8 mouse cellular contexts compared by ENCODE assay signal in the genomic region with DNA sequence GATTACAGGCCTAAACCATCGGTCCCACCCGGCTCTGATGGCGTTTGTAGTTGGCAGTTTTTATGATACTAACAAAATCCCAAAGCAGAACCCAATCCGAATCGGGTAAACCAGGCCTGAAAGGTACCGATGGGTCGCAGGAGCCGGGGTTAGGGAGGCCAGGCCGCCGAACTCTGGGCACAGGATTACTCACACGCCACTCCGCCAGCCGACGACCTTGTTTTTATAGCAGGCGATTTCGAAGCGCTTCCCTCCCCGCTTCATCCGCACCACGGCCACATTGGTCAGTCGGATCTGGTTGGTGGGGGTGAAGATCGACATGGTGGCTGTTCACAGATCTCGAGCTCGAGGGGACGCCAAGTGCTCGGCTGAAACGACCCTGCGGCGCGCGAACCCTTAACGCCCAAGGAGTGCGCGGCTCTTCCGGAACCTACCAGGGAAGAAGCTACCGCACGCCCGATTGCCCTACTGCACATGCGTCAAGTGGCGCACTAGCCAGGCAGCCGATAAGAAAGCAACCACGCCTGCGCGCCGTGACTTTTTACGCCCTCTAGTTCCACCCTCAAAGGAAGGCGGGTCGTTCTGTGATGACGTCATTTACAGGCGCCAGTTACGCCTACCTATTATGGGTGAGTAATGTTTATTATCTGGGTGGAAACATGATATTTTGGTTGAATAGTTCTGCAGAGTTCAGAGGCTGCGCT. TPM values are rescaled to one million over a fixed set of nuclear protein-coding genes. Genes with fewer than 3 reads are reported as not detected.
A peak's percentile ranks its signal among the peaks of the same experiment; 100 is the strongest.
DNase-seq lines count a peak whose midpoint lies in the region; ATAC-seq lines count a peak whose summit lies in the region.

A gene (minus strand): TSS at position 514 of the 704 bp plus-strand sequence.
A gene (plus strand): TSS at position 603 of the 704 bp plus-strand sequence.

- ATAC-seq in hindbrain, embryonic 11.5 days (ENCODE audit: low FRiP score), result peak; percentile 89

- H3K36me3 ChIP-seq in hindbrain, embryonic 11.5 days (ENCODE audit: control insufficient read depth, insufficient read depth, low read length), result no peaks in the 10 kb centered on the region; the same call in 1 of the 2 replicates

- H3K9ac ChIP-seq in hindbrain, embryonic 11.5 days (ENCODE audit: low read depth, low read length), result peak within 1 kb of the TSS; percentile 71

- H3K4me2 ChIP-seq in hindbrain, embryonic 11.5 days (replicated peaks; ENCODE audit: low read depth, low read length), result peak within 1 kb of the TSS; percentile 77

- H3K4me1 ChIP-seq in hindbrain, embryonic 11.5 days (replicated peaks; ENCODE audit: control insufficient read depth, insufficient read depth, low read length), result no peaks in the 10 kb centered on the region

- WGBS in hindbrain, embryonic 11.5 days, result under 1% methylated on average over 52 of the region's 52 CpGs

- DNase-seq in Muller cell, postnatal 12 days (ENCODE audit: inconsistent ontology term), result peak; percentile 96
- peak; percentile 98 for DNase-seq in cerebellum, adult 9-11 months
- DNase-seq in frontal cortex, adult 2 months (ENCODE audit: extremely low spot score in 1 of 2, low spot score in 1 of 2), result peak; percentile 98 to 99
- DNase-seq in hindbrain, embryonic 11.5 days (ENCODE audit: low spot score), result peak; percentile 98
- DNase-seq in layer of hippocampus, postnatal 10 days (ENCODE audit: low spot score in 2 of 2), result peak; percentile 95 to 97
- peak; percentile 99 for DNase-seq in lung, postnatal 10 days
- DNase-seq in ovary, postnatal 36 days (ENCODE audit: low spot score), result peak; percentile 96
- DNase-seq in thymus, postnatal 25 days, result peak; percentile 96

- peak within 1 kb of the TSS; percentile 56 for H3K27ac ChIP-seq in hindbrain, embryonic 11.5 days (ENCODE audit: low read depth, low read length)

- H3K9me3 ChIP-seq in hindbrain, embryonic 11.5 days (ENCODE audit: control insufficient read depth, low read length), result no peaks in the 10 kb centered on the region

- H3K4me3 ChIP-seq in hindbrain, embryonic 11.5 days (ENCODE audit: low read depth, low read length), result peak within 1 kb of the TSS; percentile 69

- no peaks in the 10 kb centered on the region for H3K27me3 ChIP-seq in hindbrain, embryonic 11.5 days (ENCODE audit: control insufficient read depth, insufficient read depth, low read length)

RNA-seq across cellular contexts. Expression of the first gene that starts in this region (rescaled TPM):
- polyA plus RNA-seq in frontal cortex, adult 2 months (2012; rRNA removed), result 85.8 and 93.8 TPM in 2 replicates
- polyA plus RNA-seq in hindbrain, embryonic 11.5 days (2014; fragmentation: Nextera tagmentation; extraction: Ambion mirVana), result 75.3 and 76.0 TPM in 2 replicates
- total RNA-seq in layer of hippocampus, postnatal 10 days (2021), result 10 to 100 TPM; 50.5 to 53.1 TPM

RNA-seq across cellular contexts. Expression of the second gene that starts in this region (rescaled TPM):
- 14.4 and 15.1 TPM in 2 replicates for polyA plus RNA-seq in frontal cortex, adult 2 months (2012; rRNA removed)
- 29.1 and 29.9 TPM in 2 replicates for polyA plus RNA-seq in hindbrain, embryonic 11.5 days (2014; fragmentation: Nextera tagmentation; extraction: Ambion mirVana)
- total RNA-seq in layer of hippocampus, postnatal 10 days (2021), result 10 to 100 TPM; 16.9 to 18.4 TPM

Comparison
In these comparisons a context has a peak if more than half of its experiments do, and no peak if none do; other contexts are left out.
1. Peak in every context shown above with its lines: DNase-seq, ATAC-seq, H3K4me3 ChIP-seq and H3K27ac ChIP-seq.